19 mouse cellular contexts compared by ENCODE assay signal in genomic region chr4:128400016-128400415, GRCm38 (mm10).
"Had no signal": no experiment of that assay in that cellular context is flagged by ENCODE, and none has a peak within 500 bp of the region (broad histone marks: within the 10 kb centered on the region; RNA-seq: fewer than 3 reads in every experiment).

No protein-coding gene starts in this region.

- H3K9ac ChIP-seq: liver, embryonic 15.5 days; liver, postnatal 0 days; lung, embryonic 15.5 days; midbrain, embryonic 13.5 days; midbrain, embryonic 15.5 days; neural tube, embryonic 12.5 days; stomach, embryonic 15.5 days had no signal

- H3K9me3 ChIP-seq: liver, embryonic 15.5 days; lung, embryonic 15.5 days; megakaryocyte, embryonic 14.5 days; midbrain, embryonic 13.5 days; midbrain, embryonic 15.5 days; neural tube, embryonic 12.5 days; stomach, embryonic 15.5 days had no signal

- H3K4me2 ChIP-seq: liver, embryonic 15.5 days; lung, embryonic 15.5 days; midbrain, embryonic 11.5 days; midbrain, embryonic 13.5 days; midbrain, embryonic 15.5 days; neural tube, embryonic 12.5 days; stomach, embryonic 15.5 days had no signal

- H3K27me3 ChIP-seq: liver, embryonic 15.5 days; lung, embryonic 15.5 days; megakaryocyte, embryonic 14.5 days; midbrain, embryonic 15.5 days; neural tube, embryonic 12.5 days; stomach, embryonic 15.5 days had no signal

- H3K4me1 ChIP-seq: liver, embryonic 15.5 days; megakaryocyte, embryonic 14.5 days; neural tube, embryonic 12.5 days; stomach, embryonic 15.5 days had no signal

- H3K4me3 ChIP-seq: liver, embryonic 15.5 days; lung, embryonic 15.5 days; megakaryocyte, embryonic 14.5 days; midbrain, embryonic 13.5 days; midbrain, embryonic 15.5 days; neural tube, embryonic 12.5 days; stomach, embryonic 15.5 days had no signal

- ATAC-seq: liver, postnatal 0 days; lung, postnatal 0 days; midbrain, embryonic 13.5 days; midbrain, embryonic 15.5 days had no signal

- H3K27ac ChIP-seq: liver, embryonic 15.5 days; lung, embryonic 15.5 days; macrophage; midbrain, embryonic 13.5 days; midbrain, embryonic 15.5 days; neural tube, embryonic 12.5 days; stomach, embryonic 15.5 days; stomach, postnatal 0 days had no signal

- DNase-seq: liver, postnatal 0 days; lung, adult 2 months; lung, postnatal 14 days; lung, postnatal 36 days; right cerebral cortex, postnatal 25 days; thymus, adult 18-20 months; thymus, postnatal 14 days; thymus, postnatal 36 days had no signal

- H3K36me3 ChIP-seq: liver, embryonic 15.5 days; lung, embryonic 15.5 days; stomach, embryonic 15.5 days had no signal
